Mouse (Mus musculus) neural tube, embryonic 13.5 days (tissue): ENCODE results near the gene Rps17. TPM values are rescaled to one million over a fixed set of nuclear protein-coding genes. Genes with fewer than 3 reads are reported as not detected.

Source experiments
- ATAC-seq: fragments of 200-750 bp; cut with Nextera tagmentation; 2 replicates; pipeline ENCODE4 v1.8.0; 2017; ENCODE audit warnings: low read depth, mild to moderate bottlenecking, moderate TSS enrichment, moderate library complexity
- H3K27ac ChIP-seq: fragments of 300-500 bp; sonication (generic); replicated peaks from 2 replicates; pipeline ENCODE4 v1.5.1; 2015; ENCODE audit warnings: moderate library complexity, mild to moderate bottlenecking, inconsistent platforms
- H3K27me3 ChIP-seq: fragments of 300-500 bp; sonication (generic); 2 replicates; pipeline ENCODE4 v1.6.1; 2015; ENCODE audit warnings: mild to moderate bottlenecking, inconsistent platforms
- H3K36me3 ChIP-seq: fragments of 300-500 bp; sonication (generic); 2 replicates; pipeline ENCODE4 v1.6.1; 2015; ENCODE audit warnings: mild to moderate bottlenecking, inconsistent platforms
- H3K4me1 ChIP-seq: fragments of 300-500 bp; sonication (generic); replicated peaks from 2 replicates; pipeline ENCODE4 v1.6.1; 2015; ENCODE audit warnings: inconsistent platforms
- H3K4me2 ChIP-seq: fragments of 300-500 bp; sonication (generic); 2 replicates; pipeline ENCODE4 v1.6.1; 2015; ENCODE audit warnings: inconsistent platforms, mild to moderate bottlenecking, moderate library complexity
- H3K4me3 ChIP-seq: fragments of 300-500 bp; sonication (generic); 2 replicates; pipeline ENCODE4 v1.5.1; 2015; ENCODE audit warnings: mild to moderate bottlenecking, inconsistent platforms
- H3K9ac ChIP-seq: fragments of 300-500 bp; sonication (generic); 2 replicates; pipeline ENCODE4 v1.6.1; 2015; ENCODE audit warnings: moderate library complexity, mild to moderate bottlenecking, inconsistent platforms
- H3K9me3 ChIP-seq: fragments of 300-500 bp; sonication (generic); 2 replicates; pipeline ENCODE4 v1.6.1; 2016; ENCODE audit warnings: inconsistent platforms
- WGBS: fragments of 180-500 bp; shearing (Covaris S2); methylation state at CpG from one replicate; pipeline ENCODE4 v1.1.7; 2015; 5-methylcytosine and 5-hydroxymethylcytosine counted together
- polyA plus RNA-seq: library from polyadenylated mRNA; unstranded; fragments of >200 nt; fragmentation: Nextera tagmentation; extraction: Ambion mirVana; gene quantifications from 2 replicates; pipeline ENCODE4 v1.2.1, GENCODE M21; 2015

The Rps17 gene
- polyA plus RNA-seq, 1 experiment from 2014 or later: 855 TPM

DNA sequence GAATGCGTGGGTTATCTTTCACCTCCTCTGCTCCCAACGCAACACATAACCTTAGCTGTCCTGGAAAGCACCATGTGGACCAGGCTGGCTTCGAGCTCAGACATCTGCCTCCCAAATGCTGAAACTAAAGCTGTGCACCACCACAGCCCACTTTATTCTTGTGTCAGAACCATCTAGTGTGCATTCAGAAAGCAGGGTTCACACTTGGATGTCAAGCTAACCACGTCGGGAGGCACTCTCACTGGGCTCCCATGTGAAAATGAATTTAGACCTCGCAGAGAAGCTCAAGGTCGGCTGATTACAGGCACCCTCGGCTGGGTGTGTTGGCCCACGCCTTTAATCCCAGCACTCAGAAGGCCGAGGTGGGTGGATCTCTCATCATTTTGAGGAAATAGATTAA, 1.2 kb downstream of the Rps17 start:
- WGBS: 19% methylated on average over 10 of the region's 10 CpGs
- Histone ChIP-seq H3K4me2 (peak overlapping the region; percentile 82), H3K9ac (peak overlapping the region; percentile 99), H3K4me3 (peak overlapping the region; percentile 95), H3K4me1 (peaks cover 31% of the 10 kb centered on the region), H3K36me3 (peaks cover 49% of the 10 kb centered on the region), H3K9me3 (no peaks in the 10 kb centered on the region), H3K27ac (no peak overlapping the region), H3K27me3 (no peaks in the 10 kb centered on the region)
- ATAC-seq: no peak

- 47% methylated on average over 8 of the region's 8 CpGs for WGBS
- Histone ChIP-seq H3K4me2 (peak overlapping the region; percentile 82), H3K27me3 (no peaks in the 10 kb centered on the region), H3K36me3 (peaks cover 54% of the 10 kb centered on the region), H3K27ac (0 out of 2 replicates have a peak overlapping the region, but pooled peaks have one; percentile 23), H3K9ac (peak overlapping the region; percentile 99), H3K4me3 (peak overlapping the region; percentile 95), H3K9me3 (no peaks in the 10 kb centered on the region), H3K4me1 (peaks cover 31% of the 10 kb centered on the region)
- ATAC-seq: no peak
Observed at GRCm38 (mm10) chr7:81343316-81343715, 1.7 kb downstream of the Rps17 start.

DNA sequence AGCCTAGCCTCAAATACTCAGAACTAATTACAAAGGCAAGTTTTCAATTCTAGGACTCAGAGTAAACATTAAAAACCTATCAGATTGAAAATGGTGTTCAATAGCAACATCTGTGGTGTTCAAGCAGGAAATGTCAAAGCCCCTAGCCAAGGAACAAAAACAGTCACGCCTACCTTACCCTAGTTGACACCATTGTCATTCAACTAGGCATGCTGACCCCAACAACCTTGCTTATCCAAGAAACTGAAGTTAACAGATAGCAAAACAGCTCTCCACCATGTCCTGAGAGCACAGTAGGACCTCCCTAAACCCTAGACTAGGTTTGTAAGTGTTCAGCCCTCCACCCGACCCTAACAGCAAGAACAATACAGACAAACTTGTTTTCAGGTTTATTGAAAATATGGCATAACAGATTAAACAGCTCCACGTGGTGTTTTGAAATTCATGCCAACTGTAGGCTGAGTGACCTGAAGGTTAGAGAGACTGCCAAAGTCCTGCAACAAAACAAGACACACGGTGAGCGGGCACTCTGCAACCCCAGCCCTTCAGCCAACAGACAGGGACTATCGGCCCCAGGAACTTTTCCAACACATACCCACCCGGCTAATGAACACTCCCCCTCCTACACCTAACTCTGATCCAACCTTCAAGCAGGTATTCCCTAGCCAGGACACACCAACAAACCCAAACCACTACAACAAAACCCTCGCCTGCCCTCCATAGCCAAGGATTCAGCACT, 2.5 kb downstream of the Rps17 start:
- Histone ChIP-seq H3K9ac (peak overlapping the region; percentile 99), H3K4me1 (peaks cover 31% of the 10 kb centered on the region), H3K27ac (no peak overlapping the region), H3K4me2 (peak overlapping the region; percentile 82), H3K4me3 (peak overlapping the region; percentile 95), H3K27me3 (no peaks in the 10 kb centered on the region), H3K9me3 (no peaks in the 10 kb centered on the region), H3K36me3 (peaks cover 61% of the 10 kb centered on the region)
- WGBS: 76% methylated on average over 8 of the region's 8 CpGs
- no peak for ATAC-seq

- no peak for ATAC-seq
- Histone ChIP-seq H3K9ac (no peak overlapping the region), H3K36me3 (peaks cover 65% of the 10 kb centered on the region), H3K4me2 (no peak overlapping the region), H3K27ac (no peak overlapping the region), H3K27me3 (no peaks in the 10 kb centered on the region), H3K9me3 (no peaks in the 10 kb centered on the region), H3K4me1 (peaks cover 31% of the 10 kb centered on the region), H3K4me3 (no peak overlapping the region)
- WGBS: 54% methylated on average over 3 of the region's 3 CpGs
Observed at GRCm38 (mm10) chr7:81341563-81341962, 3.5 kb downstream of the Rps17 start.

DNA sequence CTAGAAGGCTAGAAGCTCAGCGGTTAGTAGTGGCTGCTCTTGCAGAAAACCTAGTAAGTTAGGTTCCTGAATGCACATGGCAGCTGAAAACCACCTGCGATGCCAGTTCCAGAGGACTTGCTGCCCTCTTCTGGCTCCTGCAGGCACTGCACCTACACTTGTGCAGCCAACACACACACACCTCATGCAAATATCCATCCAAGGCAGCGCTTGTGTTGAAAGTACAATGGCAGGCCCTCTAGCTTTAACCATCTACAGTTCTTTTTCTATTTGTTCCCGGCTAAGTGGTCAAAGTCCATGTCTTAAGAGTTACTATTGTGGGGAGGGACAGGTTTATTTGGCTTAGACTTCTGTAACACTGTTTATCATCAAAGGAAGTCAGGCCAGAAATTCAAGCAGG, 5.3 kb downstream of the Rps17 start:
- Histone ChIP-seq H3K4me2 (no peak overlapping the region), H3K27me3 (no peaks in the 10 kb centered on the region), H3K36me3 (peaks cover 70% of the 10 kb centered on the region), H3K27ac (no peak overlapping the region), H3K9ac (no peak overlapping the region), H3K9me3 (no peaks in the 10 kb centered on the region), H3K4me1 (peaks cover 38% of the 10 kb centered on the region), H3K4me3 (no peak overlapping the region)
- no peak for ATAC-seq
- 92% methylated on average over 4 of the region's 4 CpGs for WGBS

DNA sequence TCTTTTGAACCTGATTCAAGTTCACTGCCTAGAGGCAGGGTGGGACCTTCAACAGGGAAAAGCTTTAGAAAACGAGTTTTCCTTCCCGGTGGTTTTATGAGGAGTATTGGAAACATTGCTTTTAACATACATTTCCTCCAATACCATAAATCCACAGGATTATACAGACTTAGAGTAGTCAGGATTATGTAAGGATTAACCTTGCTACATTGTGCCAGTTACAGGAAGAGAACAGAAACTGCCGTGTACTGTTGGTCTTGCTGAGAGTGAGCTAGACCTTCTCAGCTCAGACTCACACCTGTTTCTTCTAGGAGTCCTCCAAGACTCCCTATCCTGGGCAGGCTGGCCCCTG, 6.6 kb downstream of the Rps17 start:
- H3K9ac ChIP-seq: no peak overlapping the region
- H3K4me3 ChIP-seq: no peak overlapping the region
- no peaks in the 10 kb centered on the region for H3K27me3 ChIP-seq
- peaks cover 31% of the 10 kb centered on the region for H3K4me1 ChIP-seq
- 90% methylated on average over 3 of the region's 3 CpGs for WGBS
- no peak overlapping the region for H3K4me2 ChIP-seq
- H3K9me3 ChIP-seq: no peaks in the 10 kb centered on the region
- H3K36me3 ChIP-seq: peaks cover 67% of the 10 kb centered on the region
- no peak for ATAC-seq
- H3K27ac ChIP-seq: no peak overlapping the region

GRCm38 (mm10) chr7:81337785-81338521, 7.1 kb downstream of the Rps17 start:
- H3K9ac ChIP-seq: no peak overlapping the region
- H3K4me3 ChIP-seq: no peak overlapping the region
- no peaks in the 10 kb centered on the region for H3K9me3 ChIP-seq
- H3K4me1 ChIP-seq: peaks cover 25% of the 10 kb centered on the region
- H3K27me3 ChIP-seq: no peaks in the 10 kb centered on the region
- H3K4me2 ChIP-seq: no peak overlapping the region
- H3K36me3 ChIP-seq: peaks cover 66% of the 10 kb centered on the region
- 96% methylated on average over 21 of the region's 21 CpGs for WGBS
- no peak overlapping the region for H3K27ac ChIP-seq
- no peak for ATAC-seq

GRCm38 (mm10) chr7:81336432-81336786, 8.6 kb downstream of the Rps17 start:
- Histone ChIP-seq H3K4me2 (no peak overlapping the region), H3K9ac (no peak overlapping the region), H3K4me1 (peaks cover 10% of the 10 kb centered on the region; the same call in 1 of the 2 replicates), H3K27ac (peak overlapping the region; percentile 67; the same call in 1 of the 2 replicates), H3K4me3 (no peak overlapping the region), H3K27me3 (no peaks in the 10 kb centered on the region), H3K36me3 (peaks cover 59% of the 10 kb centered on the region), H3K9me3 (no peaks in the 10 kb centered on the region)
- ATAC-seq: no peak
- WGBS: 49% methylated on average over 8 of the region's 8 CpGs

DNA sequence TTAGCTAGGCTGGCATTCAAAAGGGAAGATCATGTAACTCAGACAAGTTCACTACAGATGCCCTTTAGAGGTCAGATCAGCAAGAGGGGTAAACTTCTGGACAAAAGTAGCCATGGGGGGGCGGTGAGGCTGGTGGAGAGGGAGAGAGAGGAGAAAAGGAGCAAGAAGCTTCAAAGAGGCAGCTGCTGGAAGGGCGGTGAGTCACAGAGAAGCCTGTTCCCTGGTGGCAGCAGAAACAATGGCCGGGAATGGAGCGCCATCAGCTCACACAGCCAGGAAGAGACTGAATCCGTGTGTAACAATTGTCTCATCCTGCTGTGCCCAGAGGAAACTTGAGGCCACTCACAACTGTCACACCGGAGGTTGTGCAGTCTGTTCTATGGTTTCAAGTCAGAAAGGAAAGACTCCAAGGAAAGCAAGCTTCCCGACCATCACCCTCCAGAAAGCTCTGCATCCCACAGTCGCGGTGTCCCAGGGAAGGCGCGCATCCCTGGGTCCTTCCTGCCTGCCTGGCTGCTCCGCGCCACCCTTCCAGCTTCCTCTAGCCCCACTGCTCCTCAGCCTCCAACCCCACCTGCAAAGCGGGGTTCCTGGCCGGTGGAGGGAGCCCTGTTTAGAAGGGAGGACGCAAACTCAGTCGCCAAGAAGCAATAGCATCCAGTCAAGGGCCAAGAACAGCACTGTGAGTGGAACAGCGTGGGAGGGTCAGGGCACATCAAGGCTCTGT, 9.2 kb downstream of the Rps17 start:
- ATAC-seq: no peak; the same call in 1 of the 2 replicates
- Histone ChIP-seq H3K4me1 (peaks cover 7% of the 10 kb centered on the region; the same call in 1 of the 2 replicates), H3K9ac (no peak overlapping the region), H3K27me3 (no peaks in the 10 kb centered on the region), H3K4me3 (no peak overlapping the region), H3K27ac (peak overlapping the region; percentile 67), H3K36me3 (peaks cover 54% of the 10 kb centered on the region), H3K9me3 (no peaks in the 10 kb centered on the region), H3K4me2 (no peak overlapping the region)
- WGBS: 59% methylated on average over 18 of the region's 18 CpGs

- Histone ChIP-seq H3K9me3 (no peaks in the 10 kb centered on the region), H3K4me1 (peaks cover 7% of the 10 kb centered on the region; the same call in 1 of the 2 replicates), H3K27me3 (no peaks in the 10 kb centered on the region), H3K4me3 (no peak overlapping the region), H3K36me3 (peaks cover 35% of the 10 kb centered on the region), H3K27ac (no peak overlapping the region), H3K4me2 (no peak overlapping the region), H3K9ac (no peak overlapping the region)
- no peak for ATAC-seq
- 78% methylated on average over 7 of the region's 7 CpGs for WGBS
Observed at GRCm38 (mm10) chr7:81331851-81332250, 13.2 kb downstream of the Rps17 start.

GRCm38 (mm10) chr7:81330767-81331166, 14.3 kb downstream of the Rps17 start:
- Histone ChIP-seq H3K4me2 (no peak overlapping the region), H3K27me3 (no peaks in the 10 kb centered on the region), H3K9ac (no peak overlapping the region), H3K9me3 (no peaks in the 10 kb centered on the region), H3K4me3 (no peak overlapping the region), H3K36me3 (peaks cover 28% of the 10 kb centered on the region), H3K27ac (no peak overlapping the region), H3K4me1 (peaks cover 2% of the 10 kb centered on the region; the same call in 1 of the 2 replicates)
- 16% methylated on average over 3 of the region's 3 CpGs for WGBS
- no peak for ATAC-seq

- ATAC-seq: no peak
Observed at GRCm38 (mm10) chr7:81327661-81328060, 17.4 kb downstream of the Rps17 start.

More at GRCm38 (mm10) chr7:81327661-81328060, 17.4 kb downstream of the Rps17 start:
- no peaks in the 10 kb centered on the region for H3K9me3 ChIP-seq
- no peak overlapping the region for H3K4me2 ChIP-seq
- no peak overlapping the region for H3K9ac ChIP-seq
- no peaks in the 10 kb centered on the region for H3K4me1 ChIP-seq
- no peak overlapping the region for H3K4me3 ChIP-seq
- WGBS: 86% methylated on average over 10 of the region's 10 CpGs
- H3K36me3 ChIP-seq: peaks cover 24% of the 10 kb centered on the region
- no peaks in the 10 kb centered on the region for H3K27me3 ChIP-seq
- no peak overlapping the region for H3K27ac ChIP-seq
